Mouse (Mus musculus): ENCODE data around the gene Tcf15.

- TF ChIP-seq POLR2AphosphoS2 (IDR thresholded peaks at IDR 0.05; ENCODE audit: insufficient read length, low read depth) (no peak), SRF (IDR thresholded peaks at IDR 0.05; ENCODE audit: control insufficient read depth, insufficient read length, low read depth) (no peak), POLR2A (IDR thresholded peaks at IDR 0.05; ENCODE audit: insufficient read length, low read depth) (no peak), MAX (IDR thresholded peaks at IDR 0.05; ENCODE audit: low read depth) (no peak), MYOD1 (IDR thresholded peaks at IDR 0.05; ENCODE audit: control insufficient read depth in 1 of 3, insufficient read length in 2 of 3, low read depth in 2 of 3) (no peak), TCF12 (IDR thresholded peaks at IDR 0.05; ENCODE audit: insufficient read depth, poor library complexity, severe bottlenecking) (no peak), USF1 (IDR thresholded peaks at IDR 0.05; ENCODE audit: low read depth) (no peak), MYOG (IDR thresholded peaks at IDR 0.05; ENCODE audit: control insufficient read depth in 1 of 3, insufficient read depth in 1 of 3, insufficient read length in 2 of 3, low read depth in 2 of 3) (no peak), CEBPB (IDR thresholded peaks at IDR 0.05; ENCODE audit: insufficient read depth, poor library complexity, severe bottlenecking) (no peak)
These were observed 33.3 kb downstream of the Tcf15 start for GRCm38 (mm10) chr2:152176659-152177058.
